Mouse (Mus musculus): Measurements from ENCODE around the gene Klhl32. TPM values are rescaled to one million over a fixed set of nuclear protein-coding genes. Genes with fewer than 3 reads are reported as not detected.
A peak's percentile ranks its signal among the peaks of the same experiment; 100 is the strongest.
"Not testable (repeated sequence)": the region's sequence is repeated elsewhere in the genome, so short reads cannot be mapped to it uniquely, and the experiment has no call there.

Gene Klhl32
- polyA plus RNA-seq, 1 experiment from 2014 or later: 13.1 TPM

GRCm38 (mm10) chr4:24714367-24714766, 136.6 kb downstream of the Klhl32 start:
- 82% methylated on average over 10 of the region's 10 CpGs for WGBS
- Histone ChIP-seq H3K4me1 (no peaks in the 10 kb centered on the region), H3K9ac (no peak overlapping the region), H3K4me3 (no peak overlapping the region), H3K4me2 (replicated peaks) (no peak overlapping the region), H3K27me3 (no peaks in the 10 kb centered on the region), H3K9me3 (replicated peaks) (no peaks in the 10 kb centered on the region), H3K27ac (no peak overlapping the region), H3K36me3 (no peaks in the 10 kb centered on the region)
- no peak; the same call in 1 of the 2 replicates for ATAC-seq (ENCODE audit: low FRiP score)

DNA sequence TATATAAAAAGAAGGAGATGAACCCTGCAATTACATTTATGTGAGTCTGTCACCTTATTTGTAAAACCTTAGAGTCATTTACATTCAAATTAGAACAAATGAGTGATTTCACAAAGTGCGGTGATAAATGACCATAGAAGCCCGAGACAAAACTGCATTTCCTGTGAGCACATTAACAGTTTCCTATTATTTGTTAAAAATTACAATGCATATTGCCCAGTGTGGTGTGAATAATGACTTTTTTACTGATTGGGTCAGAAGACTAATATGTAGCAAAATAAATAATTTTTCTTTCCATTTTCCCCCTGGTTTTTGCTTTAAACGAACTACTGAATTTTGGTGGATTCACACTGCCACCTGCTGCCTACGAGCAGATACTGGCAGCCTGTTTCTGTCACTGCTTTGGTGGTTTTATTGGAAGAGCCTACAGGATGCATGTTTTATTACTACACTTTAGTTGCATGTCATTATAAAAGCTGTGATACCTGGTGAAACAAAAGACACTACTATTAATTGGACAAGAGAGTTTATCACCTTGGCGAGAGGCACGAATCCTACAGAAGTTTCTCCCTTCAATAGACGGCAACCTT, 152.3 kb downstream of the Klhl32 start:
- H3K27ac ChIP-seq: no peak overlapping the region
- WGBS: 66% methylated on average over 7 of the region's 7 CpGs
- no peak overlapping the region for H3K4me2 ChIP-seq (replicated peaks)
- no peaks in the 10 kb centered on the region for H3K27me3 ChIP-seq
- H3K4me1 ChIP-seq: peaks cover 4% of the 10 kb centered on the region; the same call in 1 of the 2 replicates
- H3K36me3 ChIP-seq: no peaks in the 10 kb centered on the region
- no peak overlapping the region for H3K9ac ChIP-seq
- H3K9me3 ChIP-seq (replicated peaks): no peaks in the 10 kb centered on the region
- ATAC-seq (ENCODE audit: low FRiP score): peak; percentile 64; the same call in 1 of the 2 replicates
- H3K4me3 ChIP-seq: no peak overlapping the region

- no peak overlapping the region for H3K27ac ChIP-seq
- no peaks in the 10 kb centered on the region for H3K27me3 ChIP-seq
- H3K4me3 ChIP-seq: no peak overlapping the region
- no peaks in the 10 kb centered on the region for H3K9me3 ChIP-seq (replicated peaks)
- no peak overlapping the region for H3K4me2 ChIP-seq (replicated peaks)
- no peak overlapping the region for H3K9ac ChIP-seq
- H3K36me3 ChIP-seq: no peaks in the 10 kb centered on the region
- WGBS: 62% methylated on average over 2 of the region's 2 CpGs
- no peaks in the 10 kb centered on the region for H3K4me1 ChIP-seq
- peak; percentile 72; the same call in 1 of the 2 replicates for ATAC-seq (ENCODE audit: low FRiP score)
Measured at GRCm38 (mm10) chr4:24680080-24680479, 170.8 kb downstream of the Klhl32 start.

- 84% methylated on average over 10 of the region's 10 CpGs for WGBS
- H3K36me3 ChIP-seq: no peaks in the 10 kb centered on the region
- no peak overlapping the region for H3K4me2 ChIP-seq (replicated peaks)
- H3K9me3 ChIP-seq (replicated peaks): no peaks in the 10 kb centered on the region
- no peak overlapping the region for H3K27ac ChIP-seq
- peaks cover 4% of the 10 kb centered on the region; the same call in 1 of the 2 replicates for H3K4me1 ChIP-seq
- no peak overlapping the region for H3K9ac ChIP-seq
- H3K27me3 ChIP-seq: no peaks in the 10 kb centered on the region
- H3K4me3 ChIP-seq: no peak overlapping the region
- ATAC-seq (ENCODE audit: low FRiP score): peak; percentile 39; the same call in 1 of the 2 replicates
Measured at GRCm38 (mm10) chr4:24670007-24670406, 180.9 kb downstream of the Klhl32 start.

DNA sequence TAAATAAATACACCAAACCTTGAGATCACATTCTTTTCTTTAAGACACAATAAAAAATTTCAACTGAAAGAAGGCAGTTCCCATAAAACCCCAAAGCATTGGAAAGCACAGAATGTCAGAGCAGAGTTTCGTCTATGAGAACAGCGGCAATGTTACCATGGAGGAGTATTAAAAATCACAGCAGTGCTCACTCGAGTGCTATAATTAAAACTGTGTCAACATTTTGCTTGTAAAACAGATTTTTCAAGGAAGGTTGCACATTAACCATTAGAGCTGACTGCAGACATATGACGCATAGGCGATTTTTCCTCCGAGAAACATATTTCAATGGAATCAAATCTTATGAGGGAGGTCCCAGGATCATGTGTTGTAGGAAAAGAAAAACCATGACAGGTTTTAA, 191.7 kb downstream of the Klhl32 start:
- Histone ChIP-seq H3K27ac (no peak overlapping the region), H3K27me3 (no peaks in the 10 kb centered on the region), H3K9ac (no peak overlapping the region), H3K4me2 (replicated peaks) (no peak overlapping the region), H3K4me3 (no peak overlapping the region), H3K36me3 (no peaks in the 10 kb centered on the region), H3K4me1 (no peaks in the 10 kb centered on the region), H3K9me3 (replicated peaks) (no peaks in the 10 kb centered on the region)
- 90% methylated on average over 6 of the region's 6 CpGs for WGBS
- no peak for ATAC-seq (ENCODE audit: low FRiP score)

DNA sequence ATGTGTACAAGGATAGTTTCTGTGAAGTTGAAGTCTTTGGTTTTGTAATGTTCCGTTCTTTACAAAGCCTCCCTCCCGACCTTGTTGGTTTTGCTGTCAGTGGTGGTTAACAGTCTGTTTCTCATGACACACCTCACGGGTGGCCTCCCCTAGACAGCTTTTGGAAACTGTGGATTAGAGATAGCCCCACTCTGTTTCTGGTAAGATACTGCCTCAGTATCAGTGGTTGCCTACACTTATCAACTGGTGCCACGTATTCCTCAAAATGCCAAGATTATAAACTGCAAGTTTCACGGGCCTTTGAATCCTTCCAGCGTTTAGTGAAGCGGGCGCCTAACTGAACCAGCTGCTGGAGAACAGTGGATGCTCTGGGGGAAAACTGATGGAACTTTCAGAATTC, 206.2 kb downstream of the Klhl32 start:
- not testable (repeated sequence) for H3K27ac ChIP-seq; H3K4me1 ChIP-seq; H3K36me3 ChIP-seq; H3K9ac ChIP-seq; H3K9me3 ChIP-seq (replicated peaks); ATAC-seq (ENCODE audit: low FRiP score); H3K4me2 ChIP-seq (replicated peaks); H3K4me3 ChIP-seq; H3K27me3 ChIP-seq
- 94% methylated on average over 7 of the region's 8 CpGs for WGBS

DNA sequence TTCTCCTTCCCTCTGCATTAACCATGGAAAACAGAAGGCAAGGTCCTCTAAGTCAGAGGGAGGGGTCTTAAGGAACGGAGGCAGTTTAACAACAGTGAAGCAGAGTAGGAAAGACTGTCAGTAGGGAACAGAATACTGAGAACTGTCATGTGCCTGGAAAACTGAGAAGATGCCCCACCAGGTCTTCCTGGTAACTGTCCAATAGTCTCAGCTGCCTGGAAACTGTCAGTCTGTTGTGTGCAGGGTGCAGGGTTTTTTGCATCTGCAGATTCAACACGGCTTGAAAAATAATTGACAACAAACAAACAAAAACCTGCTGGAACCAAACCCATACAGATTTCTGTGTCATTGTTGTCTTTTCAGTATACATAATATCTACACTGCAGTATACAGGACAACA, 208.6 kb downstream of the Klhl32 start:
- no peak for ATAC-seq (ENCODE audit: low FRiP score)
- Histone ChIP-seq H3K4me3 (no peak overlapping the region), H3K27ac (no peak overlapping the region), H3K9me3 (replicated peaks) (no peaks in the 10 kb centered on the region), H3K4me2 (replicated peaks) (no peak overlapping the region), H3K36me3 (no peaks in the 10 kb centered on the region), H3K4me1 (no peaks in the 10 kb centered on the region), H3K27me3 (no peaks in the 10 kb centered on the region), H3K9ac (no peak overlapping the region)
- WGBS: 81% methylated on average over 2 of the region's 2 CpGs

DNA sequence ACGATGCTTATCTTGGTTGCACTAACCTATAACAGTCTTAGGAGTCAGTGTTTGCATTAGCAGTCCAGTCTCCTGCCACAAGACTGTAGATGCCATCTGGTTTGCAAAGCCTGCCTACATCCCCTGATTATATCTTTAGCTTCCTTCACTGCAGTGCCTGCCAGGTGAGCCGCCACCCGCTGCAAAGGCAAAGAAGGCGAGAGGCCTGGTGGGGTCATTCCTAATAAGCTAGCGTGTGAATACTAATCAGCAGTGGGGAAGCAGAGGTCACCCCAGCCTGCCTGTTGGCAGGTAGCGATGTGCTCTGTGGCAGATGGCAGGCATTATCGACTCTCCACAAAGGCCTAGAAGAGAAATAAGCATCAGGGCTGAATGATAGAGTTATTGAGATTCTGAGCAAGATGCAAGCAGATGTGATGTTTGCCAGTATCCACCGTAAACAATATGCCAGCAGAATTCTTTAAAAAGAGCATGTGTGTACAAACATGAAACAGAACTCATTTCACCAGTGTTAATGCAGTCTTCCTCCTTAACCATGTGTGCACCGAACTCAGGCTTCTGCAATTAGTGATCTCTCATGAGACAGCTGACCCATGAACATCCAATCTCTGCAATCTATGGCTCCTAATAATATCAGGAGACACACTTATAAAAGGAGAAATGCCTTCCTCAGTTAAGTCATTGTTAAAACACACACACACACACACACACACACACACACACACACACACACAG, 219.6 kb downstream of the Klhl32 start:
- H3K36me3 ChIP-seq: no peaks in the 10 kb centered on the region
- no peaks in the 10 kb centered on the region for H3K27me3 ChIP-seq
- H3K9ac ChIP-seq: no peak overlapping the region
- peaks cover 8% of the 10 kb centered on the region for H3K4me1 ChIP-seq
- no peak overlapping the region for H3K4me2 ChIP-seq (replicated peaks)
- 62% methylated on average over 9 of the region's 9 CpGs for WGBS
- no peak overlapping the region for H3K4me3 ChIP-seq
- peak overlapping the region; percentile 49 for H3K27ac ChIP-seq
- no peaks in the 10 kb centered on the region for H3K9me3 ChIP-seq (replicated peaks)
- peak; percentile 77 for ATAC-seq (ENCODE audit: low FRiP score)

DNA sequence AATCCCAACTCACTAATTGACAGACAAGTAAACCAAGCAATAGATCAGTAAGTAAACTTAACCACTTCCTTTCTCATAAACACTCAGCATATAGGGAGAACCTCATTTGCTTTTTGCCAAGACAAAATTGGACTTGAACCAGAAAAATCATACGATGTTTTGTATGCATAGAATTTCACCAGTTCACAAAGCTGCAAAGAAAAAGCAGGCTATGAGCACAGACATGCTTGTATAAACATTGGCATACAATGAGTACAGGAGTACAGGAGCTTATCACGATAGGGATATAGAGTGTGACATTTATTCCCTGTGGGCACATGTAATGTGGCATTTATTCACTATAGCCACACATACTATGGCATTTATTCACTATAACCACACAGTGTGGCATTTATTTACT, 220.5 kb downstream of the Klhl32 start:
- no peaks in the 10 kb centered on the region for H3K27me3 ChIP-seq
- H3K4me1 ChIP-seq: peaks cover 8% of the 10 kb centered on the region
- no peaks in the 10 kb centered on the region for H3K36me3 ChIP-seq
- no peak overlapping the region for H3K4me2 ChIP-seq (replicated peaks)
- ATAC-seq (ENCODE audit: low FRiP score): no peak
- H3K9ac ChIP-seq: no peak overlapping the region
- no peak overlapping the region for H3K27ac ChIP-seq
- H3K9me3 ChIP-seq (replicated peaks): no peaks in the 10 kb centered on the region
- H3K4me3 ChIP-seq: no peak overlapping the region
- 77% methylated on average over 2 of the region's 2 CpGs for WGBS

DNA sequence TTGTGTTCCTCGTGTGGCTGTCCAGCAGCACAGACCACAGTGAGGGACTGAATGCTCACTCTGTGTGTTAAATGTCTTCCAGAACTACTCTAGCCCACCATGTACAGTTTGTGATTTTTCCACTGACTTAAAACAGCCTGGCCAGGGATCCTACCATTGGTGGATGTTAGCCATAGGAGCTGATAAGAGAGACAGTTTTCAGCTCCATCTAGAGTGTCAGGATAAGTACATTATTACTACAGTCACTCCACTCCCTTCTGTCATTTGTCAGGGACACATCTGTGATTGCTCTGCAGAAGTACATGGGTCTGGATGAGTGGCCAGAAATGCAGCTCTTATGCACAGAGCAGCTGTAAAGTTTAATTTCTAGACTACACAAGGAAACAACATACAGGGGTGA, 223.1 kb downstream of the Klhl32 start:
- H3K4me3 ChIP-seq: no peak overlapping the region
- ATAC-seq (ENCODE audit: low FRiP score): no peak
- peaks cover 8% of the 10 kb centered on the region for H3K4me1 ChIP-seq
- no peaks in the 10 kb centered on the region for H3K36me3 ChIP-seq
- H3K4me2 ChIP-seq (replicated peaks): no peak overlapping the region
- H3K27me3 ChIP-seq: no peaks in the 10 kb centered on the region
- no peak overlapping the region for H3K9ac ChIP-seq
- H3K9me3 ChIP-seq (replicated peaks): no peaks in the 10 kb centered on the region
- 61% methylated on average over 1 of the region's 1 CpGs for WGBS
- H3K27ac ChIP-seq: no peak overlapping the region

GRCm38 (mm10) chr4:24626686-24627085, 224.2 kb downstream of the Klhl32 start:
- no peak overlapping the region for H3K27ac ChIP-seq

DNA sequence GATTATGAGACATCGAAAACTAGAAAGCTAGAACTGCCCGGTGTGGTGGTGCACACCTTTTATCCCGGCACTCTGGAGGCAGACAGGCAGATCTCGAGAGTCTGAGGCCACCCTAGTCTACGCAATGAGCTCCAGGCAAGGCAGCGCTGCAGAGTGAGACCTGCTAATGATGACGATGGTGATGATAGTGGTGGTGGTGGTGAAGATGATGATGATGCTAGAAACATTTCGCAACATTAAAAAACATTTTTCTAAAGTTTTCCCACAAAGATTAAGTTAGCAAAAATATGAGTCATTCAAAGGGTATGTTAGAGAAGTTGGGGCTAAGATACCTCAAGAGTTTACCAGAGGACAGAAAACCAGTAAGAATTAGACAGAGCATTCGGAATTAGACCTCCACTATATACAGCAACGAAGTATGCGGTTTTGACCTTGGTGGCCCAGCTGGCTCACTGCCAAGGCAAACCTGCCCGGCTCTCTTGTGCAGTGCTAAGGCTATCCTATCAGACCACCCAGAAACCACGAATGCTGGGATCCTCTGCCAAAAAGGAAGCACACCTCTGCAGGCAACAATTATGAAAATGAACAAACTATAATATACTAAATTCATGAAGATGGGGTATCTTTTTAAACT, 224.9 kb downstream of the Klhl32 start:
- Histone ChIP-seq H3K27ac (no peak overlapping the region), H3K4me1 (peaks cover under 1% of the 10 kb centered on the region), H3K27me3 (no peaks in the 10 kb centered on the region), H3K4me2 (replicated peaks) (no peak overlapping the region), H3K9ac (no peak overlapping the region), H3K9me3 (replicated peaks) (no peaks in the 10 kb centered on the region), H3K4me3 (no peak overlapping the region), H3K36me3 (no peaks in the 10 kb centered on the region)
- no peak for ATAC-seq (ENCODE audit: low FRiP score)
- 82% methylated on average over 13 of the region's 13 CpGs for WGBS

More at GRCm38 (mm10) chr4:24626686-24627085, 224.2 kb downstream of the Klhl32 start:
- no peaks in the 10 kb centered on the region for H3K27me3 ChIP-seq
- no peak overlapping the region for H3K4me3 ChIP-seq
- ATAC-seq (ENCODE audit: low FRiP score): no peak
- H3K9me3 ChIP-seq (replicated peaks): no peaks in the 10 kb centered on the region
- peaks cover 7% of the 10 kb centered on the region for H3K4me1 ChIP-seq
- no peaks in the 10 kb centered on the region for H3K36me3 ChIP-seq
- no peak overlapping the region for H3K4me2 ChIP-seq (replicated peaks)
- 77% methylated on average over 4 of the region's 4 CpGs for WGBS
- no peak overlapping the region for H3K9ac ChIP-seq
